Mouse (Mus musculus) embryo, embryonic 10.5 days (tissue): Measurements from ENCODE around the gene Gm13420.
"Not testable (repeated sequence)": the region's sequence is repeated elsewhere in the genome, so short reads cannot be mapped to it uniquely, and the experiment has no call there.

Experiments
- DNase-seq: peaks from one replicate; pipeline ENCODE4 v3.0.0-alpha.2; 2015; ENCODE audit warnings: low spot score

Gene Gm13420

GRCm38 (mm10) chr2:29738799-29739198 lies 12.7 kb downstream of the Gm13420 start:
- no peak for DNase-seq

GRCm38 (mm10) chr2:29737209-29737925 lies 14.1 kb downstream of the Gm13420 start:
- no peak for DNase-seq

- no peak for DNase-seq
Measured at GRCm38 (mm10) chr2:29735708-29736107, 15.8 kb downstream of the Gm13420 start.

GRCm38 (mm10) chr2:29733348-29733747 lies 18.1 kb downstream of the Gm13420 start:
- DNase-seq, result no peak

GRCm38 (mm10) chr2:29732559-29732958 lies 18.9 kb downstream of the Gm13420 start:
- no peak for DNase-seq

GRCm38 (mm10) chr2:29731545-29731944 lies 19.9 kb downstream of the Gm13420 start:
- no peak for DNase-seq

- DNase-seq, result no peak
Measured at GRCm38 (mm10) chr2:29729500-29729899, 22.0 kb downstream of the Gm13420 start.

- DNase-seq, result no peak
Measured at GRCm38 (mm10) chr2:29724664-29725365, 26.7 kb downstream of the Gm13420 start.

- DNase-seq, result no peak
Measured at GRCm38 (mm10) chr2:29723132-29723531, 28.4 kb downstream of the Gm13420 start.

- DNase-seq, result no peak
Measured at GRCm38 (mm10) chr2:29718581-29718980, 32.9 kb downstream of the Gm13420 start.

GRCm38 (mm10) chr2:29716691-29717090 lies 34.8 kb downstream of the Gm13420 start:
- DNase-seq, result peak; percentile 76

GRCm38 (mm10) chr2:29716143-29716542 lies 35.3 kb downstream of the Gm13420 start:
- DNase-seq, result no peak

- DNase-seq, result no peak
Measured at GRCm38 (mm10) chr2:29714127-29714526, 37.4 kb downstream of the Gm13420 start.

GRCm38 (mm10) chr2:29713501-29713900 lies 38.0 kb downstream of the Gm13420 start:
- DNase-seq, result no peak

- DNase-seq, result no peak
Measured at GRCm38 (mm10) chr2:29711877-29712276, 39.6 kb downstream of the Gm13420 start.

- no peak for DNase-seq
Measured at GRCm38 (mm10) chr2:29711038-29711437, 40.4 kb downstream of the Gm13420 start.

GRCm38 (mm10) chr2:29708209-29708608 lies 43.3 kb downstream of the Gm13420 start:
- DNase-seq, result not testable (repeated sequence)

GRCm38 (mm10) chr2:29707731-29708130 lies 43.8 kb downstream of the Gm13420 start:
- DNase-seq, result peak; percentile 25

GRCm38 (mm10) chr2:29706726-29707620 lies 44.5 kb downstream of the Gm13420 start:
- DNase-seq, result no peak

GRCm38 (mm10) chr2:29705493-29705892 lies 46.0 kb downstream of the Gm13420 start:
- no peak for DNase-seq

GRCm38 (mm10) chr2:29703104-29704081 lies 48.1 kb downstream of the Gm13420 start:
- DNase-seq, result no peak
